Mouse (Mus musculus) activated CD4-positive, CD25-positive, alpha-beta regulatory T cell, adult 9 weeks (primary cell): ENCODE data around the gene Trim71. TPM values are rescaled to one million over a fixed set of nuclear protein-coding genes. Genes with fewer than 3 reads are reported as not detected.

Experiments
- polyA plus RNA-seq: library from polyadenylated mRNA; unstranded; fragments of 100-300 nt; shearing (Covaris generic); gene quantifications from one replicate; pipeline ENCODE4 v1.2.1, GENCODE M21; 2017

The Trim71 gene
- not detected for polyA plus RNA-seq

GRCm38 (mm10) chr9:114563761-114564606, at the start of gene Trim71:
Trim71 (minus strand) TSS chr9:114564369.

DNA sequence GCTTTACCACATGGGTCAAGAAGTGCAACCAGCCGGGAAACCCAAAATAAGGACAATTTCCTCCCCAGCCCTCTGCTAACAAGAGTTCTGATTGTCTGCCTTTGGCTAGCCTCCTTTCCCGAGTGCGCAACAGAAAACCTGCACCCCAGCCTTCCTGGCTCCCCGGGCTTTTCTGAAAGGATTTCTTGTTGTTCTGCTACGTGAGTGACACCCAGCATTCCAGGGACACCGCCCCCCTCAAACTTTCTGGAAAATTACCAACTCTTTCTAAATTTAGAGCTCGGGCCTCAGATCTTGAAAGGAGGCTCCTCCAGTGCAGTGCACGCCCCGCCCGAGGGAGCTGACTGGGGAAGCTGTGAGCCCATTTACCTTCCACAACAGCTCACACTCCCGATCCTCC, 48.8 kb downstream of the Trim71 start, which contains the start of gene C130032M10Rik:
Gene C130032M10Rik (plus strand): TSS at position 334 of the 400 bp plus-strand sequence.

DNA sequence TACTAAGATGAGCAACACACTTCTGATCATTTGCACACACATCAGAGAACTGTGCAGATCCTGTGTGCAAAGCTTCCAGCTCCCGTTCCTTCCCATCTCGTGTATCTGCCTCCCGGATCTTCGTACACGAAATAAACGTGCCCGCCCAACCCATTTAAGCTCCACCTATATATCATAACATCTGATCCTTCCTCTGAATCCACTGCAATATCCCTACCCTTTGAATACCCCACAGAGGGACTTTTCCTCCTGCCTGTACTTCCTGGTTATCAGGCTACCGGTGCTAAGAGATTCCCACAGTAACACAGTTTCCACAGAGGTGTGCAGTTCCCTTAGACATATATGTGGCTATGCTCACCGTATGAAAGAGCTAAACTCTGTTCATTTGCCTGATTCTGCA, 59.4 kb downstream of the Trim71 start, which contains the start of gene Ccr4:
Gene Ccr4 (minus strand): TSS at position 101 of the 400 bp plus-strand sequence.

Other genes starting within 250 kb of the Trim71 start
- gene Bcl2a1c, start 234.2 kb downstream of the Trim71 start, polyA plus RNA-seq = 4.5 TPM
- 2.3 TPM for gene Crtap, start 173.7 kb downstream of the Trim71 start, polyA plus RNA-seq
- 49.0 TPM for gene Glb1, start 163.3 kb downstream of the Trim71 start, polyA plus RNA-seq
- 26.5 TPM for gene Tmppe, start 163.3 kb downstream of the Trim71 start, polyA plus RNA-seq
- gene Ccr4, start 59.5 kb downstream of the Trim71 start, polyA plus RNA-seq = 37.5 TPM
- gene C130032M10Rik, start 48.7 kb downstream of the Trim71 start, polyA plus RNA-seq = not detected
- 65.0 TPM for gene Cnot10, start 75.8 kb upstream of the Trim71 start, polyA plus RNA-seq
- gene Dync1li1, start 124.4 kb upstream of the Trim71 start, polyA plus RNA-seq = 62.7 TPM
- gene Cmtm6, start 166.7 kb upstream of the Trim71 start, polyA plus RNA-seq = 224 TPM
- 135 TPM for gene Cmtm7, start 217.5 kb upstream of the Trim71 start, polyA plus RNA-seq